Mouse (Mus musculus): ENCODE results near the gene Fam76a. TPM values are rescaled to one million over a fixed set of nuclear protein-coding genes. Genes with fewer than 3 reads are reported as not detected.

Fam76a gene
- polyA plus RNA-seq (2012; ENCODE audit: insufficient read depth, low replicate concordance): 9.4 and 13.8 TPM in 2 replicates

DNA sequence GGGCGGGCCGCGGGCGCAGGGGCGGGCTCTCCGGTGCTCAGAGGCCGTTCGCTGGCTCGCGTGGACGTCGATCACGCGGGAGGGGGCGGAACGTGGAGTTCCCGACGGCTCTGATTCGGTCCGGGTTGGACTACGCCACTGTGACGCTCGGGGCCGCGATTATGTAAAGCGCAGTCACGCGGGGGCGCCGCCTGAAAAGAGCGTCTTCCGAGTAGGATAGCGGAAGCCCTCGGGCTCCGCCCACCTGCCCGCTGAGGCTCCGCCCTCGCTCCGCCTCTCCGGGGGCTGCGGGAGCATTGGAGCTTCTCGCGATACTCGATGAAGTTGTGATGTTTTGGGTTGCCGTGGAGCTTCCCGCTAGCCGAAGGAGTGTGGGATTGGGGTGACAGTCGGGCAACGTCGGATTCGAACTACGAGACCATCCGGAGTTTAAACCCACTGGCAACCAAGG, at the start of gene Fam76a:
Gene Fam76a (minus strand): TSS at position 1 of the 451 bp plus-strand sequence.
- Histone ChIP-seq H3K36me3 (replicated peaks; ENCODE audit: low read length) (peaks cover 24% of the 10 kb centered on the region), H3K4me3 (replicated peaks) (peak within 1 kb of the TSS; percentile 95), H3K27me3 (replicated peaks) (no peaks in the 10 kb centered on the region), H3K4me1 (peaks cover 18% of the 10 kb centered on the region), H3K9me3 (no peaks in the 10 kb centered on the region)
- TF ChIP-seq GATA1 (IDR thresholded peaks at IDR 0.05; ENCODE audit: borderline replicate concordance, low read length): 0 out of 3 replicates have a peak, but pooled peaks have one; percentile 9
- no peak for TF ChIP-seq FLI1 (IDR thresholded peaks at IDR 0.05; ENCODE audit: low read length)

DNA sequence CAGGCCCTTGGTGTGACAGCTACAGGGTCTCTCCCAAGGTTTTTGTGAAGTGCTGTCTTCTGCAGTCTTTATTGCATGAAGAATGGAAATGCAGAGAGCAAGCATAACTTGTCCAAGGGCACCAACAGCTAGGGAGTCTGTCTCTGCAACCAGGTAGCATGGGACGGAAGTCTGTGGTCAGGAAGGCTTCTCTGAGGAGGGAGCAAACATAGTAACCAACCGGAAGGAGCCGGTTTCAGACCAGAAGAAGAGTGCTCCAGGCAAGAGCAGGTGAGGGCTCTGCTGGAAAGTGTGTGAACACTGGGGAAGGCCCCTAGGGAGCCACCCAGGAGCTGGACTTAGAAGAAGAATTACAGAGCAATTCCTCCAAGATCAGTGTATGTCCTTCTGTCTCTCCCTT, 49.7 kb upstream of the Fam76a start:
- no peaks in the 10 kb centered on the region for H3K36me3 ChIP-seq (replicated peaks; ENCODE audit: low read length)
- peak overlapping the region; percentile 69 for H3K4me3 ChIP-seq (replicated peaks)
- peaks cover 21% of the 10 kb centered on the region for H3K27me3 ChIP-seq (replicated peaks)
- TF ChIP-seq GATA1 (IDR thresholded peaks at IDR 0.05; ENCODE audit: borderline replicate concordance, low read length) (no peak), FLI1 (IDR thresholded peaks at IDR 0.05; ENCODE audit: low read length) (no peak)
- H3K4me1 ChIP-seq: peaks cover 84% of the 10 kb centered on the region
- no peaks in the 10 kb centered on the region for H3K9me3 ChIP-seq

DNA sequence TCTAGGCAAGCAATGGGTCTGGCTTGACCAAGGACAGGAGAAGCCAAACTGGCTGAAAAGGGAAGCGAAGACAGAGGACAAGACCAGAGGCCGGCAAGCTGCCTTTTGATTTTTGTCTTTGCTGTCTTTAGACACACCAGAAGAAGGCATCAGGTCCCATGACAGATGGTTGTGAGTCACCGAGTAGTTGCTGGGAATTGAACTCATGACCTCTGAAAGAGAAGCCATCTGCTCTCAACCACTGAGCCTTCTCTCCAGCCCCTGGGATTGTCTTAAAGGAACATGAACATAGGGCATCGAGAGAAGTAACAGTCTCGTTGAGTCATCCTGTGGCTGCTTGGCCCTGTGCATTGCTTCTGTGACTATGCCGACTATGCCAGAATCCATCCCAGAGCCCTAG, 49.2 kb upstream of the Fam76a start:
- Histone ChIP-seq H3K4me1 (peaks cover 79% of the 10 kb centered on the region), H3K27me3 (replicated peaks) (peaks cover 16% of the 10 kb centered on the region), H3K36me3 (replicated peaks; ENCODE audit: low read length) (no peaks in the 10 kb centered on the region), H3K9me3 (no peaks in the 10 kb centered on the region), H3K4me3 (replicated peaks) (peak overlapping the region; percentile 69)
- TF ChIP-seq GATA1 (IDR thresholded peaks at IDR 0.05; ENCODE audit: borderline replicate concordance, low read length) (no peak), FLI1 (IDR thresholded peaks at IDR 0.05; ENCODE audit: low read length) (no peak)

DNA sequence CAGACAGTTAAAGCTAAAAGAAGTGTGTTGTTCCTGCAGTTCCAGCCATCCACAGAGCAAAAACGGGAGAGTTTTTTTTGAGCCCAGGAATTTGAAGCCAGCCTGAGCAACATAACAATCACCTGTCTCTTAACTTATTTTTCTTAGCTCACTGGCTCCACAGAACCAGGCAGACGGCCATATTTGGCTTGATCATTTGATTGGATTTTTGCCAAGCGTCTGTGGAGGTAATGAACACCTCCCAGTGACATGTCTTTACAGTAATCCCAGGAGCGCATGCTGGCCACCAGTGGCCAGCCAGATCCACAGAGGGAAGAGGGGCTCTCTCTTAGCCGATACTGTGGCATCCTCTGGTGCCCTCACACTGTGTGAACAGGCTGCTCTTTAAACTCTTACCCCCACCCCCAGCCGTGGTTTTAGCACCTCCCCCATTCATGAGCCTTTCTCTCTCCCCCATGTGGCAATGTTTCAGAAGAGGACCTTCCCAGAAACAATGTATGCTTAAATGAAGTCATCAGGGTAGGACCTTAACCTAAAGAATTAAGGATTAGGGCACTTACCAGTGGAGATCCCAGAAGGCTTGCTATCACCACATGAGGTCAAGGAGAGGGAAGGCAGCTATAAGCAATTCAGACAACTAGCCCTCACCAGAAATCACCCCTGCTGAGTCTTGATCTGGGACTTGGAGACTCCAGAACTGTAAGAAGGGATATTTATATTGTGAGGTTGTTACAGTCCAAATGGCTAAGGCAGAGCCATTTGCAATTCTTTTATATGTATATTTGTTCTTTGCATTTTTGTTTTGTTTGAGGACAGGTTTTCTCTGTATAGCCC, 46.0 kb upstream of the Fam76a start:
- no peaks in the 10 kb centered on the region for H3K9me3 ChIP-seq
- no peak for TF ChIP-seq FLI1 (IDR thresholded peaks at IDR 0.05; ENCODE audit: low read length)
- TF ChIP-seq GATA1 (IDR thresholded peaks at IDR 0.05; ENCODE audit: borderline replicate concordance, low read length): no peak
- no peaks in the 10 kb centered on the region for H3K36me3 ChIP-seq (replicated peaks; ENCODE audit: low read length)
- peaks cover 63% of the 10 kb centered on the region for H3K4me1 ChIP-seq
- H3K27me3 ChIP-seq (replicated peaks): peaks cover 2% of the 10 kb centered on the region
- H3K4me3 ChIP-seq (replicated peaks): no peak overlapping the region

DNA sequence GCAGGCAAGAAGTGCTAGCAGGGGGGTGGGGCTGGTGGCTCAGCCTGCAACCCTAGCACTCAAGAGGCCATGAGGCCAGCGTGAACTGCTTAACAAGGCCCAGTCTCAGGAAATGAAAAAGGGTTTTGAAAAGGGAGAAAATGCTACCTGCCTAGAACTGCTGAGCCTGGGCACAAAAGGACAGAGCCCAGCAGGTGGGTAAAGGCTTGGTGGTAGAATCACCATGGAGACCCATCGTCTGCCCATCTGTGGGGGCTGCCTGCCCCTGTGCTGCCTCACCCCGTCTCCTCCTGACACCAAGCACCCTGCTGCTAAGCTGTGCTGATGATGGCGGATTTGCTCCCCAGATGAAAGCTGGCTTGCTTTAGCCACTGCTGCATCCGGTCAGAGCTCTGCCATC, 42.1 kb upstream of the Fam76a start:
- no peak overlapping the region for H3K4me3 ChIP-seq (replicated peaks)
- H3K9me3 ChIP-seq: no peaks in the 10 kb centered on the region
- peaks cover 55% of the 10 kb centered on the region for H3K4me1 ChIP-seq
- TF ChIP-seq GATA1 (IDR thresholded peaks at IDR 0.05; ENCODE audit: borderline replicate concordance, low read length) (no peak), FLI1 (IDR thresholded peaks at IDR 0.05; ENCODE audit: low read length) (no peak)
- H3K36me3 ChIP-seq (replicated peaks; ENCODE audit: low read length): no peaks in the 10 kb centered on the region
- no peaks in the 10 kb centered on the region for H3K27me3 ChIP-seq (replicated peaks)

DNA sequence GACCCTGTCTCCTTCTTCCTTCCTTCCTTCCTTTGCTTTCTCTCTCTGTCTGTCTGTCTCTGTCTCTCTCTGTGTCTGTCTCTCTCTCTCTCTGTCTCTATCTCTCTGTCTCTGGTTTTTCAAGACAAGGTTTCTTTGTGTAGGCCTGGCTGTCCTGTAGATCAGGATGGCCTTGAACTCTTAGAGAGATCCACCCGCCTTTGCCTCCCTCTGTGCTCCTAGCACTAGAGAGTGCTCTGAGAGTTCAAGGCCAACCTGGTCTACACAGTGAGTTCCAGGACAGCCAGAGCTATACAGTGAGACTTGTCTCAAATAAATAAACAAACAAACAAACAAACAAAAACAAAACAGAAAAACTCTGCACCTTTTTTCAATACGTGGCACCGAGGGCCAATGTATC, 41.7 kb upstream of the Fam76a start:
- Histone ChIP-seq H3K9me3 (no peaks in the 10 kb centered on the region), H3K36me3 (replicated peaks; ENCODE audit: low read length) (no peaks in the 10 kb centered on the region), H3K27me3 (replicated peaks) (no peaks in the 10 kb centered on the region), H3K4me3 (replicated peaks) (no peak overlapping the region), H3K4me1 (peaks cover 57% of the 10 kb centered on the region)
- TF ChIP-seq FLI1 (IDR thresholded peaks at IDR 0.05; ENCODE audit: low read length): no peak
- TF ChIP-seq GATA1 (IDR thresholded peaks at IDR 0.05; ENCODE audit: borderline replicate concordance, low read length): no peak

DNA sequence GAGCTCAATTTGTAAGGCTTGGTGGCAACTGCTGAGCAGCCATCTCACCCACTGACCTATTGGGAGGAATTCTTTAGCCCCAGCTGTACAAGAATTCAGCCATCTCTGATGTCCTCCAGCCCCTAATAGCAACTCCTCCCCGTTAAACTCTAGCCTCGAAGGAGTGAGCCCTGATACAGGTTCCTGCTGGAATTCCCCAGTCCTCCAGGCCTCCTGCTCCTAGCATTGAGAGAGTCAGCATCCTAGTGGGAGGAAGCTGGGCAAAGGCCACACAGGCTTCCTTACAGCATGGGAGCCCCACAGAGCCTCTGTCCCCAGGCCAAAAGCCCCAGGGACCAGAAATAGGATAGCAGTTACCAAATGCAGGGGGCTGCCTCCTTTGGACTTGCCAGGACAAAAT, 41.1 kb upstream of the Fam76a start:
- H3K4me3 ChIP-seq (replicated peaks): no peak overlapping the region
- H3K4me1 ChIP-seq: peaks cover 60% of the 10 kb centered on the region
- H3K27me3 ChIP-seq (replicated peaks): no peaks in the 10 kb centered on the region
- H3K9me3 ChIP-seq: no peaks in the 10 kb centered on the region
- no peak for TF ChIP-seq GATA1 (IDR thresholded peaks at IDR 0.05; ENCODE audit: borderline replicate concordance, low read length)
- no peak for TF ChIP-seq FLI1 (IDR thresholded peaks at IDR 0.05; ENCODE audit: low read length)
- no peaks in the 10 kb centered on the region for H3K36me3 ChIP-seq (replicated peaks; ENCODE audit: low read length)

DNA sequence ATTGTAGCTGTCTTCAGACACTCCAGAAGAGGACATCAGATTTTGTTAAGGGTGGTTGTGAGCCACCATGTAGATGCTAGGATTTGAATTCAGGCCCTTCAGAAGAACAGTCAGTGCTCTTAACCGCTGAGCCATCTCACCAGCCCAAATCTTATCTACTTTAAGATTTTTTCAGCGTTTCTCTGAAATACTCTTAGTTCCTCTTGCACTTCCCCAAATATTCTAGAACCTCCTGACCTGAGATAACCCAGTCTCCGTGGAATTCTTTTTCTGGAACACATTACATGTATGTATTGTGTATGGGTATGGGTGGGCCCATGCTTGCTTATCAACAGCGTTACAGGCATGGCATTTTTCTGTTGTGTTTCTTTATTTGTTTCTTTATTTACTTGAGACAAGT, 40.3 kb upstream of the Fam76a start:
- no peak overlapping the region for H3K4me3 ChIP-seq (replicated peaks)
- H3K27me3 ChIP-seq (replicated peaks): no peaks in the 10 kb centered on the region
- TF ChIP-seq GATA1 (IDR thresholded peaks at IDR 0.05; ENCODE audit: borderline replicate concordance, low read length) (no peak), FLI1 (IDR thresholded peaks at IDR 0.05; ENCODE audit: low read length) (no peak)
- H3K4me1 ChIP-seq: peaks cover 55% of the 10 kb centered on the region
- no peaks in the 10 kb centered on the region for H3K9me3 ChIP-seq
- H3K36me3 ChIP-seq (replicated peaks; ENCODE audit: low read length): no peaks in the 10 kb centered on the region

DNA sequence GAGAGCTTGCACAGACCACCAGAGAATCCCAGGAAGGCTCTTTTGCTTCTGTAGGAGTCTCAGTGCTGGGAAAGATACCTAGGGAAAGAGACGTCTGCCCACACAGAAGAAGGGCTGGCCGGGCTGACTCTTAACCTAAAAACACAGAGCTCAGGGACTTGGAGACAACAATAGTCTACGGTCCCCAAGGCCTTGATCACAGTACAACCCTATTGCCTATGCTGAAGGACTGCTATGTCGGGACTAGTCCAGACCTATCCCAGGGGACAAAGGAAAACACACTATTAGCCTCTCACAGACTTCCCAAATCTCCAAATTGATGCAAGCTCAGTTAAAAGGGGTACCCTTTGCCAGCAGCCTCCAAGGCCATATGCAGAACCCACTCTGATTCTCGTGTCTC, 39.5 kb upstream of the Fam76a start:
- peaks cover 56% of the 10 kb centered on the region for H3K4me1 ChIP-seq
- H3K4me3 ChIP-seq (replicated peaks): no peak overlapping the region
- H3K27me3 ChIP-seq (replicated peaks): no peaks in the 10 kb centered on the region
- no peak for TF ChIP-seq FLI1 (IDR thresholded peaks at IDR 0.05; ENCODE audit: low read length)
- no peak for TF ChIP-seq GATA1 (IDR thresholded peaks at IDR 0.05; ENCODE audit: borderline replicate concordance, low read length)
- no peaks in the 10 kb centered on the region for H3K9me3 ChIP-seq
- no peaks in the 10 kb centered on the region for H3K36me3 ChIP-seq (replicated peaks; ENCODE audit: low read length)

DNA sequence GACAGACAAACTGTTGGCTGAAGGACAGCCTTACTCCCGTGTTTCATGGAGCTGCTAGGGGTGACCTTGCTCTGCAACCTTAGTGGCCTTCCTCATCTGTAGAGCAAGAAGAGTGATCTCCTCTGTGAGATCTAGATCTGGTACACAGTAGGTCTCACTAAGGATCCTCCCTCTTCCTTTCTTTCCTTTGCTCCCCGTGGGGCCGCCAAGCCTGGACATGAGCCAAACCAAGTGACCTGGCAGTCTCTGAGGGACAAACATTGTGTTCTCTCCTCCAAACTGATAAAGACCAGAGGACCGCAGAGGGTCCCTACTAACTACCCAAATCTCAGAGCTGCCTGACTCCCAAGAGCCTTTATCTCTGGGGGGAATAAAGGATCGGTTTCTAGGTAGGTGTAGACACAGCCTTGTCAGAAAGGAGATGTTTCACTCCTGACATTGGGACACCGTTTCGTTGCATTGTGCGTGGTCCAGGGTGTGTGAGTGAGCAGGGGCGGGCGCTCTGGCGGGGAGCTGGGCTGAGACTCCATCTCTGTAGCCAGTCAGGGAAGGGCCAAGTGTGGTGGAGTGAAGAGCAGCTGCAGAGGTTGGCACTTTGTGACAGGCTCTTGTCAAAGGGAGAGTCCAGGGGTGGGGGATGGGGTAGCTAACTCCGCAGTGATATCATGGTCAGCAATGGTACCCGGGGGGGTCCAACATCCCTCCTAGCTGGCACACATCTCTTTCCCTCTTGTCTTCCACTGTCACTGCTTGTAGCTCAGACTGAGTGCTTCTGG, 38.7 kb upstream of the Fam76a start:
- no peaks in the 10 kb centered on the region for H3K27me3 ChIP-seq (replicated peaks)
- H3K36me3 ChIP-seq (replicated peaks; ENCODE audit: low read length): no peaks in the 10 kb centered on the region
- H3K9me3 ChIP-seq: no peaks in the 10 kb centered on the region
- H3K4me1 ChIP-seq: peaks cover 61% of the 10 kb centered on the region
- no peak for TF ChIP-seq GATA1 (IDR thresholded peaks at IDR 0.05; ENCODE audit: borderline replicate concordance, low read length)
- TF ChIP-seq FLI1 (IDR thresholded peaks at IDR 0.05; ENCODE audit: low read length): no peak
- peak overlapping the region; percentile 64 for H3K4me3 ChIP-seq (replicated peaks)
